Mouse (Mus musculus) urinary bladder, adult 2 months (tissue): ENCODE measurements around the gene C2cd3. TPM values are rescaled to one million over a fixed set of nuclear protein-coding genes. Genes with fewer than 3 reads are reported as not detected.
A peak's percentile ranks its signal among the peaks of the same experiment; 100 is the strongest.

Experiments used
- DNase-seq: peaks from one replicate; pipeline ENCODE4 v3.0.0; 2022; ENCODE audit warnings: low spot score
- polyA plus RNA-seq: library from polyadenylated mRNA; depleted of rRNA; stranded (reverse); fragments of >200 nt; gene quantifications from 2 replicates; pipeline ENCODE4 v1.2.3, GENCODE M21; 2012

Gene C2cd3
- polyA plus RNA-seq, 1 experiment: 14.7 TPM

- no peak for DNase-seq
Measured at GRCm38 (mm10) chr7:100402715-100403114, 30.7 kb downstream of the C2cd3 start.

- DNase-seq: no peak
Measured at GRCm38 (mm10) chr7:100407677-100408076, 35.6 kb downstream of the C2cd3 start.

- no peak for DNase-seq
Measured at GRCm38 (mm10) chr7:100408684-100409083, 36.7 kb downstream of the C2cd3 start.

- DNase-seq: no peak
Measured at GRCm38 (mm10) chr7:100425795-100426194, 53.8 kb downstream of the C2cd3 start.

GRCm38 (mm10) chr7:100429102-100429501, 57.1 kb downstream of the C2cd3 start:
- no peak for DNase-seq

- no peak for DNase-seq
Measured at GRCm38 (mm10) chr7:100429911-100430310, 57.9 kb downstream of the C2cd3 start.

- DNase-seq: no peak
Measured at GRCm38 (mm10) chr7:100431103-100431502, 59.1 kb downstream of the C2cd3 start.

GRCm38 (mm10) chr7:100433295-100433694, 61.3 kb downstream of the C2cd3 start:
- no peak for DNase-seq

GRCm38 (mm10) chr7:100443728-100444127, 71.7 kb downstream of the C2cd3 start:
- no peak for DNase-seq

- no peak for DNase-seq
Measured at GRCm38 (mm10) chr7:100446271-100446670, 74.2 kb downstream of the C2cd3 start.

- DNase-seq: no peak
Measured at GRCm38 (mm10) chr7:100448530-100448929, 76.5 kb downstream of the C2cd3 start.

GRCm38 (mm10) chr7:100448985-100449384, 77.0 kb downstream of the C2cd3 start:
- DNase-seq: no peak

- no peak for DNase-seq
Measured at GRCm38 (mm10) chr7:100458153-100458552, 86.1 kb downstream of the C2cd3 start.

- no peak for DNase-seq
Measured at GRCm38 (mm10) chr7:100459862-100460261, 87.8 kb downstream of the C2cd3 start.

GRCm38 (mm10) chr7:100461621-100462151, 89.7 kb downstream of the C2cd3 start:
- DNase-seq: no peak

GRCm38 (mm10) chr7:100463194-100463593, 91.2 kb downstream of the C2cd3 start:
- DNase-seq: no peak

GRCm38 (mm10) chr7:100463757-100464156, 91.7 kb downstream of the C2cd3 start:
- DNase-seq: no peak

GRCm38 (mm10) chr7:100464248-100464647, 92.2 kb downstream of the C2cd3 start:
- no peak for DNase-seq

GRCm38 (mm10) chr7:100465248-100465647, 93.2 kb downstream of the C2cd3 start:
- no peak for DNase-seq

GRCm38 (mm10) chr7:100465656-100466309, 93.8 kb downstream of the C2cd3 start:
- DNase-seq: peak; percentile 77

GRCm38 (mm10) chr7:100466781-100467510, 94.9 kb downstream of the C2cd3 start:
- no peak for DNase-seq

GRCm38 (mm10) chr7:100468761-100469160, 96.7 kb downstream of the C2cd3 start:
- no peak for DNase-seq

- no peak for DNase-seq
Measured at GRCm38 (mm10) chr7:100469502-100469901, 97.5 kb downstream of the C2cd3 start.
